Mouse (Mus musculus) spleen, postnatal 4 days (tissue): ENCODE results near the gene Vps4b.
"Not testable (repeated sequence)": the region's sequence is repeated elsewhere in the genome, so short reads cannot be mapped to it uniquely, and the experiment has no call there.

Source experiments
- DNase-seq, 2 experiments: peaks; one replicate each; pipeline ENCODE4 v3.0.0; 2022; ENCODE audit warnings: low spot score in 2 of 2

Gene Vps4b

GRCm38 (mm10) chr1:106752013-106752412 is 44.5 kb downstream of the Vps4b start:
- DNase-seq = no peak

GRCm38 (mm10) chr1:106750656-106751055 is 45.9 kb downstream of the Vps4b start:
- no peak for DNase-seq

GRCm38 (mm10) chr1:106748555-106749315 is 47.8 kb downstream of the Vps4b start:
- no peak for DNase-seq

GRCm38 (mm10) chr1:106742980-106743379 is 53.5 kb downstream of the Vps4b start:
- DNase-seq = no peak

GRCm38 (mm10) chr1:106740735-106741134 is 55.8 kb downstream of the Vps4b start:
- no peak for DNase-seq

- no peak for DNase-seq
Measured at GRCm38 (mm10) chr1:106739810-106740209, 56.7 kb downstream of the Vps4b start.

- peak; percentile 27 to 69 for DNase-seq
Measured at GRCm38 (mm10) chr1:106738092-106738491, 58.4 kb downstream of the Vps4b start.

- DNase-seq = no peak
Measured at GRCm38 (mm10) chr1:106736211-106736610, 60.3 kb downstream of the Vps4b start.

GRCm38 (mm10) chr1:106735586-106735985 is 60.9 kb downstream of the Vps4b start:
- DNase-seq = peak in 1 of 2 experiments; percentile 20

GRCm38 (mm10) chr1:106722061-106722460 is 74.5 kb downstream of the Vps4b start:
- no peak for DNase-seq

- DNase-seq = not testable (repeated sequence)
Measured at GRCm38 (mm10) chr1:106717736-106718135, 78.8 kb downstream of the Vps4b start.

GRCm38 (mm10) chr1:106717071-106717601 is 79.4 kb downstream of the Vps4b start:
- peak; percentile 41 to 74 for DNase-seq

GRCm38 (mm10) chr1:106716141-106716540 is 80.4 kb downstream of the Vps4b start:
- no peak for DNase-seq

- no peak for DNase-seq
Measured at GRCm38 (mm10) chr1:106715111-106716083, 81.1 kb downstream of the Vps4b start.

- no peak for DNase-seq
Measured at GRCm38 (mm10) chr1:106714530-106714981, 82.0 kb downstream of the Vps4b start.
